Mouse (Mus musculus): ENCODE measurements around the gene Slc25a42.
A peak's percentile ranks its signal among the peaks of the same experiment; 100 is the strongest.

Gene Slc25a42

GRCm38 (mm10) chr8:70170116-70170515 lies 42.0 kb downstream of the Slc25a42 start:
- no peak for DNase-seq

GRCm38 (mm10) chr8:70166504-70167110 lies 45.5 kb downstream of the Slc25a42 start:
- peak; percentile 46 to 50 for DNase-seq

- DNase-seq: no peak
These were observed 48.8 kb downstream of the Slc25a42 start for GRCm38 (mm10) chr8:70163316-70163715.

GRCm38 (mm10) chr8:70160015-70160414 lies 52.1 kb downstream of the Slc25a42 start:
- DNase-seq: no peak

- no peak for DNase-seq
These were observed 52.9 kb downstream of the Slc25a42 start for GRCm38 (mm10) chr8:70159211-70159610.

GRCm38 (mm10) chr8:70158069-70158853 lies 53.8 kb downstream of the Slc25a42 start:
- peak; percentile 55 to 65 for DNase-seq

- no peak for DNase-seq
These were observed 54.8 kb downstream of the Slc25a42 start for GRCm38 (mm10) chr8:70157240-70157800.

- DNase-seq: peak; percentile 73 to 74
These were observed 59.4 kb downstream of the Slc25a42 start for GRCm38 (mm10) chr8:70152537-70153257.

- no peak for DNase-seq
These were observed 61.9 kb downstream of the Slc25a42 start for GRCm38 (mm10) chr8:70150158-70150557.

- DNase-seq: no peak
These were observed 64.2 kb downstream of the Slc25a42 start for GRCm38 (mm10) chr8:70147678-70148607.

- no peak for DNase-seq
These were observed 72.1 kb downstream of the Slc25a42 start for GRCm38 (mm10) chr8:70139981-70140380.

GRCm38 (mm10) chr8:70139026-70139857 lies 72.9 kb downstream of the Slc25a42 start, which contains the start of the genes Rfxank, Borcs8 and Mef2b:
TSS of gene Rfxank (minus strand) at chr8:70139154.
TSS of gene Borcs8 (plus strand) at chr8:70139499.
TSS of gene Mef2b (plus strand) at chr8:70139711.
- peak; percentile 99 to 100 for DNase-seq

GRCm38 (mm10) chr8:70137890-70138289 lies 74.2 kb downstream of the Slc25a42 start:
- no peak for DNase-seq

- DNase-seq: no peak
These were observed 75.5 kb downstream of the Slc25a42 start for GRCm38 (mm10) chr8:70136591-70136990.

- DNase-seq: no peak
These were observed 77.2 kb downstream of the Slc25a42 start for GRCm38 (mm10) chr8:70134931-70135330.

Data from lung, adult 18-20 months (tissue).